Mouse (Mus musculus) frontal cortex, postnatal 14 days (tissue): ENCODE measurements at regions not wholly inside any gene's neighbourhood (a gene's known extent, or its start where the extent isn't known, plus 50 kb on each side); places are given as distances from the start of the nearest gene placed in this dataset.
A peak's percentile ranks its signal among the peaks of the same experiment; 100 is the strongest.

Source experiments
- DNase-seq, 2 experiments: peaks; one replicate each; pipeline ENCODE4 v3.0.0; 2022; ENCODE audit warnings: low spot score in 2 of 2

GRCm38 (mm10) chr3:52196936-52197246 lies 71.2 kb upstream of the Foxo1 start:
- DNase-seq: no peak

- DNase-seq: peak; percentile 51 to 74
Measured at GRCm38 (mm10) chr3:52197982-52198750, 70.0 kb upstream of the Foxo1 start.

GRCm38 (mm10) chr3:52198751-52199738 lies 69.1 kb upstream of the Foxo1 start:
- no peak for DNase-seq

GRCm38 (mm10) chr3:52200106-52200505 lies 68.0 kb upstream of the Foxo1 start:
- DNase-seq: no peak

- DNase-seq: no peak
Measured at GRCm38 (mm10) chr3:52210556-52211302, 57.4 kb upstream of the Foxo1 start.

- no peak for DNase-seq
Measured at GRCm38 (mm10) chr3:52211303-52211695, 56.8 kb upstream of the Foxo1 start.

GRCm38 (mm10) chr3:52214114-52214513 lies 54.0 kb upstream of the Foxo1 start:
- DNase-seq: no peak

- no peak for DNase-seq
Measured at GRCm38 (mm10) chr3:52215083-52215482, 53.1 kb upstream of the Foxo1 start.
